Mouse (Mus musculus): Measurements from ENCODE around the gene A4galt. TPM values are rescaled to one million over a fixed set of nuclear protein-coding genes. Genes with fewer than 3 reads are reported as not detected.

A4galt gene
- polyA plus RNA-seq, 1 experiment from 2014 or later, result 0.28 TPM

DNA sequence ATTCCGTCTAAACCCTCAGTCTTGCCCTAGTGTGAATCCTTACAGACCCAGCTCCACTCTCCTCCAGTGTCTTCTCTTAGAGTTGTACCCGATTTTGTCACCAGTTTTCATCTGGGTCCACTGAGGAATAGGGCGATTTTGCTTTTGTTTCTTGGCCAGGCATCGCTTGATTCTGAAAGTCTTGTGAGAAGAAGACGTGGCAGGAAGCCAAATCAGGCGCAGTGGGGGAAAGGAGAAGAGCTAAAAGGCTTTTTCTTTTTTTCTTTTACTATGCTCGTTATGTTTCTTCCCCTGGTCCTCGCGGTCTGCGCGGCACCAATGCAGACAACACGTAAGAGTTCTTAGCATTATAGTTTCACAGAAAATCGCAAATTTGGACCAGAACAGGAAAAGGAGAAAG, 6.3 kb upstream of the A4galt start:
- H3K4me2 ChIP-seq (ENCODE audit: low read depth, low read length), result no peak overlapping the region
- ATAC-seq (replicated peaks; ENCODE audit: insufficient number of reproducible peaks, low FRiP score, low TSS enrichment, low read depth) (no peak), DNase-seq (ENCODE audit: low spot score) (no peak)
- no peaks in the 10 kb centered on the region for H3K4me1 ChIP-seq (ENCODE audit: control insufficient read depth, insufficient read depth, low read length)
- H3K27ac ChIP-seq (replicated peaks; ENCODE audit: low read depth, low read length), result no peak overlapping the region
- 83% methylated on average over 13 of the region's 13 CpGs for WGBS
- no peaks in the 10 kb centered on the region for H3K27me3 ChIP-seq (ENCODE audit: control insufficient read depth, insufficient read depth, low read length)
- no peak overlapping the region for H3K9ac ChIP-seq (replicated peaks; ENCODE audit: low read length)
- no peaks in the 10 kb centered on the region for H3K36me3 ChIP-seq (replicated peaks; ENCODE audit: control insufficient read depth, insufficient read depth, low read depth, low read length)
- no peak overlapping the region for H3K4me3 ChIP-seq (ENCODE audit: low read depth, low read length)
- H3K9me3 ChIP-seq (replicated peaks; ENCODE audit: control insufficient read depth, low read length), result no peaks in the 10 kb centered on the region

DNA sequence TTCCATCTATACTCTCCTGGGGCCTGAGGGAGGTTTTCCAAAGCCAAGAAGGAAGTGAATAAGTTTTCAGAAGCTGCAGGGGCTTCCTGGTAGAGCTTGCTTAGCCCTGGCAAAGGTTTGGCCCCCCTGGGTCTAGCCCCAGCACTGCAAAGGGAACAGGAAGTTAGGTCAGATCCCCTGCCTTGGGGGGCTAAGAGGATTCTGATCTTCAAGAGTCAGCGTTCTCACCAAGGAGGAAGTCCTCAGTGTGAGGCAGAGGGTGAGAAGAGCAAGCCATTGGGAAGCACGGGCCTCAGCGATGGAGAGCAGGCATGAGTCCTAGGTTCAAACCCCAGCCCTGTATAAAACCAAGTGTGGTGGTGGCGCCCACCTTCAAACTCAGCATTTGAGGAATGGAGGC, 4.9 kb upstream of the A4galt start:
- H3K4me3 ChIP-seq (ENCODE audit: low read depth, low read length), result no peak overlapping the region
- no peaks in the 10 kb centered on the region for H3K36me3 ChIP-seq (replicated peaks; ENCODE audit: control insufficient read depth, insufficient read depth, low read depth, low read length)
- H3K9ac ChIP-seq (replicated peaks; ENCODE audit: low read length), result no peak overlapping the region
- no peak for DNase-seq (ENCODE audit: low spot score)
- no peaks in the 10 kb centered on the region for H3K4me1 ChIP-seq (ENCODE audit: control insufficient read depth, insufficient read depth, low read length)
- no peaks in the 10 kb centered on the region for H3K9me3 ChIP-seq (replicated peaks; ENCODE audit: control insufficient read depth, low read length)
- no peak overlapping the region for H3K27ac ChIP-seq (replicated peaks; ENCODE audit: low read depth, low read length)
- H3K4me2 ChIP-seq (ENCODE audit: low read depth, low read length), result no peak overlapping the region
- H3K27me3 ChIP-seq (ENCODE audit: control insufficient read depth, insufficient read depth, low read length), result peaks cover 7% of the 10 kb centered on the region
- 80% methylated on average over 4 of the region's 4 CpGs for WGBS
- ATAC-seq (replicated peaks; ENCODE audit: insufficient number of reproducible peaks, low FRiP score, low TSS enrichment, low read depth), result no peak

DNA sequence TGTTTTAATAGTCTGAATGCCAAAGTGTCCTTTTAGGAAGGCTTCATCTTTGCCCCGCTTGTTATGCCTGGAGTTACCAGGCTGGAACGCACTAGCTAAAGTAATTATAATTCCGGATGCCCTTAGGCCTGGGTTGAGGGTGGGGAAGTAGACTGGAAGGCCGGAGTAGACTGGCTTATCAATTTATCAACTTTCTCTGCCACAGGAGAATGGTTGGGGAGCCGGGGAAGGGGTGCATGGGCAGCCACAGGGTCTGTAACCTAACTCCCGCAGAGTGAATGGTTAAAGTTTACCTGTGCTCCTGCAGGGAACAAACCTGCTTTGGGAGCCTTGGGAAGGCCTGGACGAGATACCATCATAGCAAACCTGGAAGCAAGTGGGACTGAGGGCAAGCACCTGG, 4.4 kb upstream of the A4galt start:
- Histone ChIP-seq H3K4me3 (ENCODE audit: low read depth, low read length) (no peak overlapping the region), H3K9me3 (replicated peaks; ENCODE audit: control insufficient read depth, low read length) (no peaks in the 10 kb centered on the region), H3K27me3 (ENCODE audit: control insufficient read depth, insufficient read depth, low read length) (peaks cover 12% of the 10 kb centered on the region), H3K27ac (replicated peaks; ENCODE audit: low read depth, low read length) (no peak overlapping the region), H3K36me3 (replicated peaks; ENCODE audit: control insufficient read depth, insufficient read depth, low read depth, low read length) (no peaks in the 10 kb centered on the region), H3K4me1 (ENCODE audit: control insufficient read depth, insufficient read depth, low read length) (no peaks in the 10 kb centered on the region), H3K9ac (replicated peaks; ENCODE audit: low read length) (no peak overlapping the region), H3K4me2 (ENCODE audit: low read depth, low read length) (no peak overlapping the region)
- DNase-seq (ENCODE audit: low spot score) (no peak), ATAC-seq (replicated peaks; ENCODE audit: insufficient number of reproducible peaks, low FRiP score, low TSS enrichment, low read depth) (no peak)
- WGBS, result 78% methylated on average over 7 of the region's 7 CpGs

DNA sequence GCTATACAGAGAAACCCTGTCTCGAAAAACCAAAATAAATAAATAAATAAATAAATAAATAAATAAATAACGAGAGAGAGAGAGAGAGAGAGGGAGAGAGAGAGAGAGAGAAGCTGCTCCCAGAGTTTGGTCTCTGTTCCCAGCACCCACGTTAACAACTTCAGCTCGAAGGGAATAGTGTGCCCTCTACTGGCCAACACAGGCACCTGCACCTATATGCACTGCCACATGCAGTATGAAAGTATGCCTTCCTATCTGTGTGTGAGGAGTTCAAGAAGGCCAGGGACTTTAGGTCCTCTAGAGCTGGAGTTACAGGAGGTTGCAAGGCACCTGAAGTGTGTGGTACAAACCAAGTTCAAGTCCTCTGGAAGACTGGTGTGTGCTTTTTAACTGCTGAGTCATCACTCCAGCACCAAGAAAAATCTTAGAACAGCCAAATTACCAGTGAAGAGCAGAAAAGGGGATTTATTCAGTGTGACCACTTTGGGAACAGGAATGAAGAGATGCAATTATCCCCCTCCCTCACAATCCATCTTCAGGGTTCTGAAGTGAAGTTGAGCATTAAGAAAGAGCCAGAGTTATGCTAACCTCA, 3.7 kb upstream of the A4galt start:
- 89% methylated on average over 4 of the region's 4 CpGs for WGBS
- no peak for ATAC-seq (replicated peaks; ENCODE audit: insufficient number of reproducible peaks, low FRiP score, low TSS enrichment, low read depth)
- DNase-seq (ENCODE audit: low spot score), result no peak
- Histone ChIP-seq H3K27ac (replicated peaks; ENCODE audit: low read depth, low read length) (no peak overlapping the region), H3K36me3 (replicated peaks; ENCODE audit: control insufficient read depth, insufficient read depth, low read depth, low read length) (no peaks in the 10 kb centered on the region), H3K27me3 (ENCODE audit: control insufficient read depth, insufficient read depth, low read length) (peaks cover 17% of the 10 kb centered on the region), H3K4me1 (ENCODE audit: control insufficient read depth, insufficient read depth, low read length) (peaks cover 2% of the 10 kb centered on the region; the same call in 1 of the 2 replicates), H3K9ac (replicated peaks; ENCODE audit: low read length) (no peak overlapping the region), H3K4me2 (ENCODE audit: low read depth, low read length) (no peak overlapping the region), H3K4me3 (ENCODE audit: low read depth, low read length) (no peak overlapping the region), H3K9me3 (replicated peaks; ENCODE audit: control insufficient read depth, low read length) (no peaks in the 10 kb centered on the region)

DNA sequence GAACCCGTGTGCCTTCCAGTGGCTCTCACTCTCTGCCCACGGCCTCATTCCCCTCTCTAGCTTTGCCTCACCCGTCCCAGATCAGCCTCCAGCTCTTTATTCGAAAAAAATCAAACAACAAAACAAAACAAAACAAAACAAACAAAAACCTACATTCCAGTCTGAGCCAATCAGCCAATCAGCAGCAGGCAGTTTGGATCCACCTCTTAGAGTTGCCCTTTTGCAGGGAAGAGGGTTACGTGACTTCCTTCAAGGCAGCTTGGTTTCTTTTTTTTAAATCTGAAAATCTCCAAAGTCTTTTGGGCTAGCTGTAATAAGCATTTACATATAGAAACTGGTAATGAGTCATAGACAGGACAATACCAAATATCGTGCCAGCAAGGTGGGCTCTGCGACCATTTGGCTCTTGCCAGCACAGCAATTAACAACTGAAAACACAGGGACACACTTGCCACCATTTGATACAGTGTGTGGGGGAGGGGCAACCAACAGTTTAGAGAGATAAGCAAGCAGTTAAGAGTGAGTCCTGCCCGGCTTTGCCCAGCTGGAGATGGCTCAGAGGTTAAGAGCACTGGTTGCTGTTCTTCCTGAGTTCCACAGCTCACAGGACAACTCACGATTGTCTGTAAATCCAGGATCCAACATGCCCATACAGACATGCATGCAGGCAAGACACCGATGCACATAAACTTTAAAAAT, 2.9 kb upstream of the A4galt start:
- Histone ChIP-seq H3K36me3 (replicated peaks; ENCODE audit: control insufficient read depth, insufficient read depth, low read depth, low read length) (no peaks in the 10 kb centered on the region), H3K27me3 (ENCODE audit: control insufficient read depth, insufficient read depth, low read length) (peaks cover 17% of the 10 kb centered on the region), H3K4me1 (ENCODE audit: control insufficient read depth, insufficient read depth, low read length) (peaks cover 2% of the 10 kb centered on the region; the same call in 1 of the 2 replicates), H3K9me3 (replicated peaks; ENCODE audit: control insufficient read depth, low read length) (no peaks in the 10 kb centered on the region), H3K4me3 (ENCODE audit: low read depth, low read length) (no peak overlapping the region), H3K4me2 (ENCODE audit: low read depth, low read length) (no peak overlapping the region), H3K27ac (replicated peaks; ENCODE audit: low read depth, low read length) (no peak overlapping the region), H3K9ac (replicated peaks; ENCODE audit: low read length) (no peak overlapping the region)
- no peak for DNase-seq (ENCODE audit: low spot score)
- 63% methylated on average over 10 of the region's 10 CpGs for WGBS
- ATAC-seq (replicated peaks; ENCODE audit: insufficient number of reproducible peaks, low FRiP score, low TSS enrichment, low read depth), result no peak

DNA sequence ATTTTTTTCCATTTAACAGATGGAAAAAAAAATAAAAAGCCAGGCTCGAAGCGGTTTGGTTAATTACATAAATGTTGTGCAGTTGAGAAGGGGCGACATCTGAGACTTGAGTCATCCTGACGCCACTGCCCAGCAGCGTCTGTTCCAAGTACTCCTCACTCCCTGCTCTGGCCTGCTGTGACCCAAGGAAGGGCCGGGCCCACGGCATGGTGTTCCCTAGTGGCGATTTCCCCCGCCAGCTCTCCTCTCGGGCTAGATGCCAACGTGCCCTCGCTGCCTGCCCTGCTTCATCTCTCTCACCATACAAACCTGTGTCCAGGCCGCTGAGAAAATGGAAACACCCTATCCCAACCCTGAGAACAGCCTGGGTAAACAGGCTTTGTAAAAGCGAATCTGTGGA, 486 bp upstream of the A4galt start:
- Histone ChIP-seq H3K27ac (replicated peaks; ENCODE audit: low read depth, low read length) (no peak overlapping the region), H3K27me3 (ENCODE audit: control insufficient read depth, insufficient read depth, low read length) (peaks cover 17% of the 10 kb centered on the region), H3K4me3 (ENCODE audit: low read depth, low read length) (no peak overlapping the region), H3K36me3 (replicated peaks; ENCODE audit: control insufficient read depth, insufficient read depth, low read depth, low read length) (no peaks in the 10 kb centered on the region), H3K9me3 (replicated peaks; ENCODE audit: control insufficient read depth, low read length) (no peaks in the 10 kb centered on the region), H3K4me1 (ENCODE audit: control insufficient read depth, insufficient read depth, low read length) (peaks cover 2% of the 10 kb centered on the region; the same call in 1 of the 2 replicates), H3K9ac (replicated peaks; ENCODE audit: low read length) (no peak overlapping the region), H3K4me2 (ENCODE audit: low read depth, low read length) (no peak overlapping the region)
- WGBS, result 60% methylated on average over 14 of the region's 14 CpGs
- DNase-seq (ENCODE audit: low spot score), result no peak
- no peak for ATAC-seq (replicated peaks; ENCODE audit: insufficient number of reproducible peaks, low FRiP score, low TSS enrichment, low read depth)

DNA sequence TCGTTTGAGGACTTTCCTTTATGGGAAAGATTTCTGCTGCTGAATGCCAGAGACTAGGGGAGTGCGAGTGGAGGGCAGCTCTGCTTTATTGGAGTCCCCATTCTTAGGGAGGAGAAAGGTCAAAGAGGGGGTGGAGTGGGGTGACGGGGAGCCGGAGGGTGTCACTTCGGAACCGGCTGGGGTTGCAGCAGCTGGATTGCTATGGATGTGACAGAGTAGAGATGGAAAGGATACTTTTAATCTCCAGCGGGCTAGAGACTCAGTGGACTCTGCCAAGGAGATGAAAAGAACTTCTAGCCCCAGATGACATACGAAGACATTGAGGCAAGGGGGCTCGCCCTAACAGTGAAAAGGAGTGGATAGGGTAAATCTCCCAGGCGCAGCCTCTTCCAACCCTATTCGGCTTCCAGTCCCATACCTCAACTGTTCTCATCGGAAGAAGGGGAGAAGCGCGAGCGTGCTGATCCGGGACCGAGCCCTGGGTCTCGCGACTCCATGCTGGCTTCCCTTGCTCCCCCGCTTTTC, 861 bp downstream of the A4galt start:
- 2% methylated on average over 20 of the region's 20 CpGs for WGBS
- Histone ChIP-seq H3K27ac (replicated peaks; ENCODE audit: low read depth, low read length) (no peak overlapping the region), H3K4me1 (ENCODE audit: control insufficient read depth, insufficient read depth, low read length) (peaks cover 2% of the 10 kb centered on the region; the same call in 1 of the 2 replicates), H3K9ac (replicated peaks; ENCODE audit: low read length) (peak overlapping the region; percentile 40; the same call in 1 of the 2 replicates), H3K4me2 (ENCODE audit: low read depth, low read length) (peak overlapping the region; percentile 90), H3K4me3 (ENCODE audit: low read depth, low read length) (peak overlapping the region; percentile 43), H3K36me3 (replicated peaks; ENCODE audit: control insufficient read depth, insufficient read depth, low read depth, low read length) (no peaks in the 10 kb centered on the region), H3K9me3 (replicated peaks; ENCODE audit: control insufficient read depth, low read length) (no peaks in the 10 kb centered on the region), H3K27me3 (ENCODE audit: control insufficient read depth, insufficient read depth, low read length) (peaks cover 17% of the 10 kb centered on the region)
- ATAC-seq (replicated peaks; ENCODE audit: insufficient number of reproducible peaks, low FRiP score, low TSS enrichment, low read depth) (no peak), DNase-seq (ENCODE audit: low spot score) (no peak)

All from embryonic facial prominence, embryonic 11.5 days (tissue).